Mouse (Mus musculus): ENCODE data around the gene Lats1.

Gene Lats1

DNA sequence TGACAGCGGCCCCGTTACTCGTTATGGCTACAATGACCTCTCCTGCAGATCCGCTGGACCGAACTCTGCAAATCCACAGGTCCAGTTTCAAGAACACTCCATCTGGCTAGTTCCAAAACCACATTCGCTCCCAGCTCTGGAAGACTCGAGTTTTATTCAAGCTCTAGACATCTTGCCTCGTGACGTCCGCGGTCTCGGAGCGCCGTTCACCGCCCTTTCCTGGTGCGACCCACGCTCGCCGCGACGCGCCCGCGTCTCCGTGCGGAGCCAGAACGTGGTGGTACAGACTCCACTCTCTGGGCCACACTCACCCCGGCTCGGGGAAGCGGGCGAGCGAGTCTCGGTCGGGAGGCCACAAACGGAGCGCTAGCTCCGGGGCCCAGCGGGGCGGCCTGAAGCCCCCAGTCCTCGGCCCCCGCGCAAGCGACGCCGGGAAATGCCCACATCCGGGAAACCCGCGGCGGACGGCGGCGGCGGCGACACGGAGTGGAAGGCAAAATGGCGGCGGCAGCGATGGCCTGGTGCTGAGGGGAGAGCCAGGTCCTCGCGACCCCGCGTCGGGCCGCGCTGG, at the start of gene Lats1, which contains the start of gene Pcmt1:
Gene Lats1, plus strand, starts transcription at position 484 of the 571 bp plus-strand sequence.
Gene Pcmt1, minus strand, starts transcription at position 406 of the 571 bp plus-strand sequence.
- DNase-seq (ENCODE audit: low spot score) = peak; percentile 83

GRCm38 (mm10) chr10:7640366-7640765, 40.6 kb upstream of the Lats1 start:
- DNase-seq (ENCODE audit: low spot score) = no peak

DNA sequence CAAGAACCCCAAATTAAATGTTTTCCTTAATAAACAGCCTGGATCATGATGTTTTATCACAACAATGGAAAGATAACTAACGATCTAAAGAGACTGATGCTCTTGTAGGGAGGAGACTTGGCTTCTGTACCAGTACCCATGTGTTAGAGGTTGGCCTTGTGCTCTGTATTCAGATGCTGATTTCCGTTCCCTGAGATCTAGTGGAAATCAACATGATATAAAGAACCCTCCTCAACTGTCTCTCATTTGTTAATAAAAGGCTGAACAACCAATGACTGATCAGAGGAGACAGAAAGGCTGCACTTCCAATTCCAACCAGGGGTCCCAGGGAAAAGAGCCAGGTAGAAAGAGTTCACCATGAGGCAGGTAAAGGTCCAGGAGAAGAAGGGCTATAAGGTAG, 35.1 kb upstream of the Lats1 start:
- no peak for DNase-seq (ENCODE audit: low spot score)

GRCm38 (mm10) chr10:7649059-7649458, 32.0 kb upstream of the Lats1 start:
- no peak for DNase-seq (ENCODE audit: low spot score)

GRCm38 (mm10) chr10:7651057-7651456, 30.0 kb upstream of the Lats1 start:
- DNase-seq (ENCODE audit: low spot score) = no peak

- DNase-seq (ENCODE audit: low spot score) = no peak
Measured at GRCm38 (mm10) chr10:7662471-7663141, 18.4 kb upstream of the Lats1 start.

GRCm38 (mm10) chr10:7663159-7664026, 17.6 kb upstream of the Lats1 start:
- DNase-seq (ENCODE audit: low spot score) = peak; percentile 90

DNA sequence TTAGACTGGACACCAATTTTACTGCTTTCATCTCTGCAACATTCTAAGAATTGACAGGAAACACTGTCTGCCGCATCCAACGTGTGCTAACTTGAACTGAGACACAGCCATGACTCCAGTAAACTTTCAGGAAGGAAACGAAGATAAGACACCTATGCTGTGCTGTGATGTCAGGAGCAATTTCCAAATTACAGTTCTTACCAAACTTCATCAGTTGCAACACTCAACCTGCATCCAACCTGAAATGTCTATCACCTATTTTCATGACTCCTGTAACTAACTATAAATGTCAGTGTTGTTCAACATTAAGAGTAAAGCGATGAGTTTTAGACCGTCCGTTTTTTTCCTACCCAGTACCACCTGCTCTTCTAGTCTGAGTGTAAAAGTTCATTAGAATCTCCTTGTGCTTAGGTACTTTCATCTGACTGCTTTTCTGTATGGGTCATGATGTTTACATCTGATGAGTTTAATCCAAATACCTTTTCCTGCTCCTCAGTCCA, 16.9 kb upstream of the Lats1 start:
- DNase-seq (ENCODE audit: low spot score) = no peak

DNA sequence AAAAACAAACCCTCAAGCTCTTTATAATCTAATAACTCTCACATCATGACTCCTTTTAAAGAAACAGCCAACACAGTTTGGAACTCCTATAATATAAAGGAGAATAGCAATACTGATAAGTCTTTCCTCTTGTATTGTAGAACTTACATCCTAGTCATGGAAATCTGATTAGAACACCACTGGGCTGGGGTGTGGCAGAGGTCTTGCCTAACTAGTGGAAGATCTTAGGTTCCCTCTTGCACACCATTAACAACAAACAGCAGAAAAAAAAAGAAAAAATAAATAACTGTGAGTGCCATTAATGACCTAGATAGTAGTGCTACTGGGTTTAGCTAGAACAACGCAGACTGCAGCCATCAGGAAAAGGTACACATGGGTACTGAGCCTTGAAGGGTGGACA, 16.1 kb upstream of the Lats1 start:
- DNase-seq (ENCODE audit: low spot score) = no peak

- DNase-seq (ENCODE audit: low spot score) = peak; percentile 86
Measured at GRCm38 (mm10) chr10:7667342-7667802, 13.6 kb upstream of the Lats1 start, which contains the start of gene Nup43. Nup43 (plus strand) TSS chr10:7667503.

GRCm38 (mm10) chr10:7673673-7674072, 7.3 kb upstream of the Lats1 start:
- no peak for DNase-seq (ENCODE audit: low spot score)

- peak; percentile 66 for DNase-seq (ENCODE audit: low spot score)
Measured at GRCm38 (mm10) chr10:7681343-7682025, 470 bp downstream of the Lats1 start.

GRCm38 (mm10) chr10:7682249-7682648, 1.2 kb downstream of the Lats1 start:
- DNase-seq (ENCODE audit: low spot score) = no peak

- DNase-seq (ENCODE audit: low spot score) = no peak
Measured at GRCm38 (mm10) chr10:7686902-7687301, 5.9 kb downstream of the Lats1 start.

- no peak for DNase-seq (ENCODE audit: low spot score)
Measured at GRCm38 (mm10) chr10:7695286-7695685, 14.3 kb downstream of the Lats1 start.

DNA sequence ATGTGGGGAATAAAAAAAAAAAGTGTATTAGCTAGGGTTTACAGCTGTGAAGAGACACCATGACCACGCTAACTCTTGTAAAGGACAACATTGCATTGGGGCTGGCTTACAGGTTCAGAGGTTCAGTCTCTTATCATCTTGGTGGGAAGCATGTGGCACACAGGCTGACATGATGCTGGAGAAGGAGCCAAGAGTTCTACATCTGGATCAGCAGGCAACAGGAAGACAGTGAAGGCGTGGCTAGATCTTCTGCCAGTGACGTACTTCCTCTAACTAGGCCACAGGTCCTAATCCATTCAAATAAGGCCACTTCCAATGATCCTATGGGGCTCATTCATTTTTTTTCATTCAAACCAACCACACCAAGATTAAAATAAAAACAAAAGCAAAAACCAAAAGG, 19.1 kb downstream of the Lats1 start:
- no peak for DNase-seq (ENCODE audit: low spot score)

GRCm38 (mm10) chr10:7702586-7702985, 21.6 kb downstream of the Lats1 start:
- no peak for DNase-seq (ENCODE audit: low spot score)

DNA sequence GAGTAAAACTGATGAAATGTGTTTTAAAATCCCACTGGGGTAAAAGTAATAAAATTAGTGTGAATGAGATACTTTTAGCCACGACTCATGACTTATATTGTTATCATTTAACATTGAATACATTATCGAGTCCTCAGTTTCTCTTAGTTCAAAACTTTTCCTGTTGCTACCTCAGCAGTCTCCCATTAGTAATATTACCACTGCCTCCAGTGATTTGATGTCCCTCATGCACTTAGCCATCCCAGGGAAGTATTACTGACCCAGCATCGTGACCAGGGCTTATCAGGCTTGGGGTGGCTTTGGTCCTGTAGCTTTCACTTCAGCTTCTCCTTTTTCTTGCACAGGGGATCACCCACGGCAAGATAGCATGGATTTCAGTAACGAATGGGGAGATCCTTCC, 29.1 kb downstream of the Lats1 start:
- DNase-seq (ENCODE audit: low spot score) = no peak

DNA sequence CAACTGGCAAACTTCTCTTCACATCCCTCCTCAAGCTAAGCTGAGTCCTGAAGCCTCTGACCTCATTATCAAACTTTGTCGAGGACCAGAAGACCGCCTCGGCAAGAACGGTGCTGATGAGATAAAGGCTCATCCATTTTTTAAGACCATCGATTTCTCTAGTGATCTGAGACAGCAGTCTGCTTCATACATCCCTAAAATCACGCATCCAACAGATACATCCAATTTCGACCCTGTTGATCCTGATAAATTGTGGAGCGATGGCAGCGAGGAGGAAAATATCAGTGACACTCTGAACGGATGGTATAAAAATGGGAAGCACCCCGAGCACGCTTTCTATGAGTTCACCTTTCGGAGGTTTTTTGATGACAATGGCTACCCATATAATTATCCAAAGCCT, 31.5 kb downstream of the Lats1 start:
- no peak for DNase-seq (ENCODE audit: low spot score)

DNA sequence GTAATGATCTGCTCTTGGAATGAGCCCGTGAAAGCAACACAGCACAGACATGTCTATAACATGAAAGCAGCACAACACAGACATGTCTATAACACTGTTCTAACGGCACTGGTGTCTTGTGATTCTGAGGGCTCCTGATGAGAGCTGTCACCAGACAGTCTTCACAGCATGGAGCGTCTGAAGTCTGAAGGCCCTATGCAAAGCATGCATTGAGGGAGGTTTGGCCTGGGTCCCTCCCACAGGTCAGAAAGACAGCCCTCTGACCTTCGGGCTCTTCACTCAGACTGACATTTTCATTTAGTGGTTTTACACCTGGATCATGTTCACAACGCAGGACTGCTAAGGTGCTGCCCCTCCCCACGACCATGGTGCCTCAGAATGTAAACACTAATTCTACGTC, 34.0 kb downstream of the Lats1 start:
- no peak for DNase-seq (ENCODE audit: low spot score)

- peak; percentile 90 for DNase-seq (ENCODE audit: low spot score)
Measured at GRCm38 (mm10) chr10:7725751-7726500, 44.9 kb downstream of the Lats1 start, which contains the start of gene Katna1. Katna1 (plus strand) TSS chr10:7726000.

All from ovary, postnatal 14 days (tissue).